Mouse (Mus musculus) stomach, embryonic 14.5 days (tissue): ENCODE results near the gene Chd9. TPM values are rescaled to one million over a fixed set of nuclear protein-coding genes. Genes with fewer than 3 reads are reported as not detected.
A peak's percentile ranks its signal among the peaks of the same experiment; 100 is the strongest.

Source experiments
- ATAC-seq: fragments of 200-750 bp; cut with Nextera tagmentation; 2 replicates; pipeline ENCODE4 v1.8.0; 2017; ENCODE audit warnings: low read depth, moderate TSS enrichment; ENCODE audit not compliant: insufficient number of reproducible peaks, insufficient read depth, low FRiP score
- H3K27ac ChIP-seq: fragments of 300-500 bp; sonication (generic); 2 replicates; pipeline ENCODE4 v1.5.1; 2014; ENCODE audit warnings: mild to moderate bottlenecking, low read length, moderate library complexity, mixed read lengths
- H3K27me3 ChIP-seq: fragments of 300-500 bp; sonication (generic); 2 replicates; pipeline ENCODE4 v1.6.1; 2014; ENCODE audit warnings: low read length, control low read depth, mixed read lengths; ENCODE audit not compliant: control insufficient read depth, insufficient read depth
- H3K36me3 ChIP-seq: fragments of 300-500 bp; sonication (generic); 2 replicates; pipeline ENCODE4 v1.6.1; 2014; ENCODE audit warnings: mild to moderate bottlenecking, control low read depth, low read length, moderate library complexity, mixed read lengths; ENCODE audit not compliant: control insufficient read depth, insufficient read depth
- H3K4me1 ChIP-seq: fragments of 300-500 bp; sonication (generic); 2 replicates; pipeline ENCODE4 v1.6.1; 2014; ENCODE audit warnings: low read length, control low read depth, mixed read lengths; ENCODE audit not compliant: control insufficient read depth, insufficient read depth
- H3K4me2 ChIP-seq: fragments of 300-500 bp; sonication (generic); replicated peaks from 2 replicates; pipeline ENCODE4 v1.6.1; 2014; ENCODE audit warnings: low read depth, low read length, control low read depth
- H3K4me3 ChIP-seq: fragments of 300-500 bp; sonication (generic); 2 replicates; pipeline ENCODE4 v1.5.1; 2014; ENCODE audit warnings: low read depth, low read length, control low read depth
- H3K9ac ChIP-seq: fragments of 300-500 bp; sonication (generic); replicated peaks from 2 replicates; pipeline ENCODE4 v1.6.1; 2014; ENCODE audit warnings: low read depth, mild to moderate bottlenecking, control low read depth, low read length, moderate library complexity, mixed read lengths
- H3K9me3 ChIP-seq: fragments of 300-500 bp; sonication (generic); 2 replicates; pipeline ENCODE4 v1.6.1; 2016; ENCODE audit warnings: low read depth, low read length, control low read depth; ENCODE audit not compliant: control insufficient read depth
- WGBS: fragments of 180-500 bp; shearing (Covaris S2); extraction: QIAGEN DNeasy Blood & Tissue Kit; methylation state at CpG from one replicate; pipeline ENCODE4 v1.1.7; 2014; 5-methylcytosine and 5-hydroxymethylcytosine counted together
- polyA plus RNA-seq: library from polyadenylated mRNA; unstranded; fragments of >200 nt; fragmentation: Nextera tagmentation; extraction: Ambion mirVana; gene quantifications from 2 replicates; pipeline ENCODE4 v1.2.1, GENCODE M21; 2014

Gene Chd9
- polyA plus RNA-seq, 1 experiment from 2014 or later = 112 TPM

GRCm38 (mm10) chr8:90871375-90872080, 43.4 kb downstream of the Chd9 start:
- H3K4me1 ChIP-seq = peaks cover 36% of the 10 kb centered on the region
- H3K36me3 ChIP-seq = no peaks in the 10 kb centered on the region
- no peak overlapping the region for H3K4me2 ChIP-seq
- no peak overlapping the region for H3K9ac ChIP-seq
- H3K9me3 ChIP-seq = no peaks in the 10 kb centered on the region
- no peak overlapping the region for H3K4me3 ChIP-seq
- WGBS = 55% methylated on average over 6 of the region's 6 CpGs
- H3K27me3 ChIP-seq = no peaks in the 10 kb centered on the region
- ATAC-seq = no peak
- no peak overlapping the region for H3K27ac ChIP-seq

- H3K9ac ChIP-seq = no peak overlapping the region
- H3K27me3 ChIP-seq = no peaks in the 10 kb centered on the region
- WGBS = 91% methylated on average over 4 of the region's 4 CpGs
- H3K4me1 ChIP-seq = peaks cover 45% of the 10 kb centered on the region
- no peaks in the 10 kb centered on the region for H3K36me3 ChIP-seq
- H3K4me2 ChIP-seq = no peak overlapping the region
- H3K27ac ChIP-seq = no peak overlapping the region
- no peak for ATAC-seq
- H3K4me3 ChIP-seq = no peak overlapping the region
- H3K9me3 ChIP-seq = no peaks in the 10 kb centered on the region
Observed at GRCm38 (mm10) chr8:90873051-90873450, 44.9 kb downstream of the Chd9 start.

- no peaks in the 10 kb centered on the region for H3K9me3 ChIP-seq
- H3K4me1 ChIP-seq = peaks cover 19% of the 10 kb centered on the region
- 9% methylated on average over 12 of the region's 12 CpGs for WGBS
- no peak overlapping the region for H3K9ac ChIP-seq
- no peaks in the 10 kb centered on the region for H3K36me3 ChIP-seq
- peak overlapping the region; percentile 40; the same call in 1 of the 2 replicates for H3K4me3 ChIP-seq
- H3K27ac ChIP-seq = peak overlapping the region; percentile 81
- ATAC-seq = peak; percentile 54; the same call in 1 of the 2 replicates
- H3K4me2 ChIP-seq = peak overlapping the region; percentile 76
- H3K27me3 ChIP-seq = no peaks in the 10 kb centered on the region
Observed at GRCm38 (mm10) chr8:90876213-90876721, 48.1 kb downstream of the Chd9 start.

GRCm38 (mm10) chr8:90876722-90877429, 48.7 kb downstream of the Chd9 start:
- no peaks in the 10 kb centered on the region for H3K9me3 ChIP-seq
- ATAC-seq = peak; percentile 43; the same call in 1 of the 2 replicates
- H3K4me2 ChIP-seq = peak overlapping the region; percentile 76
- peaks cover 19% of the 10 kb centered on the region for H3K4me1 ChIP-seq
- peak overlapping the region; percentile 81 for H3K27ac ChIP-seq
- no peaks in the 10 kb centered on the region for H3K27me3 ChIP-seq
- H3K36me3 ChIP-seq = no peaks in the 10 kb centered on the region
- H3K9ac ChIP-seq = peak overlapping the region; percentile 31
- WGBS = 1% methylated on average over 24 of the region's 24 CpGs
- H3K4me3 ChIP-seq = peak overlapping the region; percentile 40

GRCm38 (mm10) chr8:90877430-90877975, 49.4 kb downstream of the Chd9 start:
- Histone ChIP-seq H3K36me3 (no peaks in the 10 kb centered on the region), H3K4me3 (peak overlapping the region; percentile 40), H3K4me1 (peaks cover 19% of the 10 kb centered on the region), H3K4me2 (peak overlapping the region; percentile 76), H3K27me3 (no peaks in the 10 kb centered on the region), H3K9ac (peak overlapping the region; percentile 31), H3K9me3 (no peaks in the 10 kb centered on the region), H3K27ac (peak overlapping the region; percentile 81; the same call in 1 of the 2 replicates)
- 9% methylated on average over 11 of the region's 11 CpGs for whole genome bisulfite sequencing
- ATAC-seq = no peak; the same call in 1 of the 2 replicates

- Histone ChIP-seq H3K4me3 (no peak overlapping the region), H3K9me3 (no peaks in the 10 kb centered on the region), H3K27me3 (no peaks in the 10 kb centered on the region), H3K4me1 (peaks cover 19% of the 10 kb centered on the region), H3K4me2 (no peak overlapping the region), H3K27ac (no peak overlapping the region), H3K36me3 (no peaks in the 10 kb centered on the region), H3K9ac (no peak overlapping the region)
- no peak for ATAC-seq
- WGBS = 70% methylated on average over 6 of the region's 6 CpGs
Observed at GRCm38 (mm10) chr8:90878551-90878950, 50.4 kb downstream of the Chd9 start.

GRCm38 (mm10) chr8:90880041-90880440, 51.9 kb downstream of the Chd9 start:
- Histone ChIP-seq H3K9ac (no peak overlapping the region), H3K27ac (no peak overlapping the region), H3K4me2 (no peak overlapping the region), H3K4me1 (peaks cover 19% of the 10 kb centered on the region), H3K36me3 (no peaks in the 10 kb centered on the region), H3K9me3 (no peaks in the 10 kb centered on the region), H3K4me3 (no peak overlapping the region), H3K27me3 (no peaks in the 10 kb centered on the region)
- ATAC-seq = no peak
- WGBS = 76% methylated on average over 4 of the region's 4 CpGs

GRCm38 (mm10) chr8:90881181-90881580, 53.0 kb downstream of the Chd9 start:
- peaks cover 14% of the 10 kb centered on the region for H3K4me1 ChIP-seq
- H3K4me3 ChIP-seq = no peak overlapping the region
- H3K9ac ChIP-seq = no peak overlapping the region
- H3K36me3 ChIP-seq = no peaks in the 10 kb centered on the region
- WGBS = 90% methylated on average over 5 of the region's 5 CpGs
- no peak overlapping the region for H3K27ac ChIP-seq
- no peaks in the 10 kb centered on the region for H3K9me3 ChIP-seq
- no peaks in the 10 kb centered on the region for H3K27me3 ChIP-seq
- ATAC-seq = no peak
- no peak overlapping the region for H3K4me2 ChIP-seq
